Mouse (Mus musculus) liver, adult 2 months (tissue): ENCODE results near the gene Slc17a2.

ENCODE experiments used
- CTCF ChIP-seq: fragments of 200-500 bp; IDR thresholded peaks from 2 replicates; pipeline ENCODE4 v1.5.1; 2011; ENCODE audit warnings: low read depth, low read length, control low read depth
- POLR2A ChIP-seq: fragments of 200-500 bp; IDR thresholded peaks from 2 replicates; pipeline ENCODE4 v1.6.1; 2011; ENCODE audit warnings: low read length, control low read depth; ENCODE audit not compliant: insufficient read depth; ENCODE audit errors: extremely low read depth

- no peak for TF ChIP-seq POLR2A
- TF ChIP-seq CTCF = peak; percentile 50
Observed at GRCm38 (mm10) chr13:23792520-23792919, 14.3 kb upstream of the Slc17a2 start.
